Mouse (Mus musculus): ENCODE measurements around the gene Gfi1.

The Gfi1 gene

DNA sequence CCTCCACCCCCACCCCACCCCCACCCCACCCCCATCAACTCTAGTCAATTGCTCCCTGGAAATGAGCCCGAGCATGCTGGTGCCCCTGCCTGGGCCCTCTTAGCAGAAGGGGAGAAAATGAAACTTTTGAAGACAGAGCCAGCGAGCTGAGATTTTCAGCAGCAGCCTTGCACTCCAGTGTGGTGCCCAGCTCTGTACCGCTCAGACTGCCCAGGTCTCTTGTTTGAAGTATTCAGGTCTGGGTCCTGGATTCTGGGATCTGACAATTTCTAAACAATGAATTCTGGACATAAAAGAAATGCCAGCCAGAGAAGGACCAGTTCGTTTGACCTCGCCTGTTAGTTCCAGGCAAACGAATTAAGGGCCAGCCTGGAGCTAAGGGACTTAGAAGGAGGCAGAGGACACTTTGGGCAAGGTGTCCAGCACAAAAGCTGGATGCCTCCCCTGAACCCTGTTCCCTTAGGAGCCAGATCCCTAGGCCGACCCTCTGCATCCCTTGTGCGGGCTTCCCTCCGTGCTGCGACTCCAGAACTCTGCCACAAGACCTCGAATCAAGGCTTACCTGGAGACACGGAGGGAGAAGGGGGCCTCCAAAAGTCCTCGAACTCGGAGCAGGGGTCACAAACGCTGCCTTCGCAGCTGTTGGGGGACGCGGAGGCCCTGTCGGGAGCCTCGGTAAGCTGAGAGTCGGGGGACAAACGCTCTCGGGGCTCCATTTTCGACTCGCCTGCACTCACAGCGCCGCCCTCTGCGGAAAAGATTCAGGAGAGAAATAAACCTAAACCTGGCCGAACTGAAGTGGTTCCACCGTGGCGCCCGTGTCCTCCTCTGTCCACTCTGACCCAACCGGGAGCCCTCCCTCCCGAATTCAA lies 2.9 kb downstream of the Gfi1 start:
- no peak for DNase-seq (ENCODE audit: low spot score in 2 of 2)

DNA sequence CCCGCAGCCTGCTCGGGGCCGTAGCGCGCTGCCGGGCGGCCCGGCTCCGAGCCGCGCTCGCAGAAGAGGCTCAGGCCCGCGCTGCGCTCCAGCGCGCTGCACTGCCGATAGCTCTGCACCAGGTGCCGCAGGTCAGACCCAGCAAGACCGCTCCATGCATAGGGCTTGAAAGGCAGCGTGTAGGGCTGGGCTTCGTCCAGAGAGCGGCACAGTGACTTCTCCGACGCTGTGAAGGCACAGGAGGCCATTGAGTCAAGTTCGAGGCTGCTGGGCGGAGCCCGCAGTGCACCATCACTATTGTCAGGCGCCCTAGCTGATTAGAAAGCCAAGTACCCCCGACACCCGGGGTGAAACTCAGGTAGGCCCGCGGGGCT lies 4.2 kb downstream of the Gfi1 start:
- no peak for DNase-seq (ENCODE audit: low spot score in 2 of 2)

DNA sequence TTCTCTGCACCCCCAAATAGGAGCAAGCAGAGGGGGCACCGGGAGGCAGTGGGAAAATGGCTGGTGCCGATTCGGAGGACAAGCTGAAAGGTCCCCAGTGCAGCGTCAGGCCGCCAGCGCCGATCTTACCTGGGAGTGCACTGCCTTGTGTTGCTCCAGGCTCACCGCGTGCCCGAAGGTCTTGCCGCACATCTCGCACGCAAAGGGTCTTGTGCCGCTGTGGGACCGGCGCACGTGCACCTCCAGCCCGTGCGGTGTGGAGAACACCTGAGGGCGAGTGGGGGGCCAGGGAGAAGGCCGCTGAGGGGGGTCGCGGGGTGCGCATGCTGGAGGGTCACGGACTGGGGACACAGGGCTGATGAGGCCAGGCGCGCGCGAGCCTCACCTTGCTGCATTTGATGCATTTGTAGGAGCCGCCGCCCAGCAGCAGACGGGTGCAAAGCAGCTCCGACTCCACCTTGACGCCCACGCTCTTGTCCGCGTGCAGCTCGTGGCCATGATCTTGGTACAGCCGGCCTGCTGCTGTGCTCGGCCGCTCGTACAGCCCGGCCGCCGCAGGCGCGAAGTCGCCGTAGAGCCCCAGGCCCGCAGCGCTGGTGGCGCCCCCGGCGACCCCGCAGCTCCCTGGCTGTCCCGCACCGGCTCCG lies 4.7 kb downstream of the Gfi1 start:
- no peak for DNase-seq (ENCODE audit: low spot score in 2 of 2)

DNA sequence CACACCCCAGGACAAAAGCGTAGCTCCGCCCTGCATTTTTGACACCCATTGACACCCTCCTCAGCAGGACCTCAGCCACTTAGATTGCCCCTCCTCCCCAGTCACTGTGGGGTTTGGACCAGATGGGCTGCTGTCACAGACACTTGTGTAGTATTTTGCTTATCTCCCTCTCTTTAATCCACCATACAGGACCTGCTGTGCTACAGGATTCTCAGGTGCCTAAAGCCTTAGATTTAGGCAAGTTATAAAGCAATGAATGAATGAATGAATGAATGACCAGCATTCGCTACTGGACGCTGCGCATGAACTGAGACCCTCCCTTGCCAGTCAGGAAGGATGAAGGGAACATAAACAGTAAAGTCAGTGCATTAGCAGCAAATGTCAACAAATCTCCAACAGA lies 5.3 kb downstream of the Gfi1 start:
- DNase-seq (ENCODE audit: low spot score in 2 of 2) = no peak

DNA sequence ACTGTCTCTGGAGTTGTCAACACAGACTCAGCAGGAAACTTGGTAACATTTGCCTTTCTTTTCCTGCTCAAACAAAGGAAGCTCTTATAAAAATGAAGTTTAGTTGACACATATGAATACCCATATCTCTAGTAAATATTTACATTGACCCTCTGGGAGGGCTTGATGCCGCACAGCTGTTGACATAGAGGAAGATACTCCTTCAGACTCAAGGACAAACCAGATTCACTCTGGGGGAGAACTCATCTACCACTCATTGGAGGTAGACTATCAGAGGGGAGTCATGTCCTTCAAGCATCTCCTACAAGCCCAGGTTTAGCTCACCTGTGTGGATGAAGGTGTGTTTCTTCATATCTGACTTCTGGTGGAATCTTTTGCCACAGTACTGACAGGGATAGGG lies 6.0 kb downstream of the Gfi1 start:
- DNase-seq (ENCODE audit: low spot score in 2 of 2) = no peak

DNA sequence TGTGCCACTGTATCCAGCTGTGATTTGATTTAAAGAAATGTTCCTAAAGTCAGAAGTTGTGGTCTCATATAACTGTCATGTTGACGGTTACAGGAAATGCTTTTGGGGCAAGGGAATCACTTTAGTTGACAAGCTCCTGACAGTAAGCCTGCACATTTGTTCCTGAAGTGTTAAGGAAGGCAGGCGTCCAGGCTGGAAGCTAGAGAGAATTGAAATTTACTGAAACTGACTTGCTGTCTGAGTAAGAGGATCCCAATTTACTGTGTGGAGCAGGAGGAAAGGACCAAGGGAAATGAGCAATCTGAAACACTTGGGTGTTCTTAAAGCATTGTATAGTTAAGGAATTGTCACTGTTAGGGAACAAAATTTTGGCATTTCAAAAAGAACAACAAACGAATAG lies 6.6 kb downstream of the Gfi1 start:
- DNase-seq (ENCODE audit: low spot score in 2 of 2) = no peak

DNA sequence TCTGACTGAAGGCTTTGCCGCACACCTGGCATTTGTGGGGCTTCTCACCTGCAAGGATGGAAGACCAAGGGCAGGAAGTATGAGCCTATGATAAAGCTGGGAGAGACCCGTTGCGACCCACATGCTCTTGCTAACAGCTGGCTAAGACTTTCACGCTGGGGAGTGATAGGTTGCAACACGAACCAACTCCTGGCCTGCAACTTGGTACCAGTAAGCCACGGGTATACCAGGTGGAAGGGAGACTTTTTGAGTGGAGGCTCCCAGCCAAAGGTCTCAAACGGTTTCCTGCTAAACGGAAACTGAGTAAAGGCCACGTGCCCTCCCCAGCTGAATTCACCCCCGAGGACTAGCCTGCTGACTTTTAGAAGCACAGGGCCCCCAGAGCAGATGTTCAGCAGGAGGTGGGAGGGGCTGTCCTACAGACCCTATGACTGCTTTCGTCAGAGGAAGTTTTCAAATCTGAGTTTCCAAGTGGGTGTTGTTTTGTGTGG lies 7.9 kb downstream of the Gfi1 start:
- DNase-seq (ENCODE audit: low spot score in 2 of 2) = peak in 1 of 2 experiments; percentile 38

DNA sequence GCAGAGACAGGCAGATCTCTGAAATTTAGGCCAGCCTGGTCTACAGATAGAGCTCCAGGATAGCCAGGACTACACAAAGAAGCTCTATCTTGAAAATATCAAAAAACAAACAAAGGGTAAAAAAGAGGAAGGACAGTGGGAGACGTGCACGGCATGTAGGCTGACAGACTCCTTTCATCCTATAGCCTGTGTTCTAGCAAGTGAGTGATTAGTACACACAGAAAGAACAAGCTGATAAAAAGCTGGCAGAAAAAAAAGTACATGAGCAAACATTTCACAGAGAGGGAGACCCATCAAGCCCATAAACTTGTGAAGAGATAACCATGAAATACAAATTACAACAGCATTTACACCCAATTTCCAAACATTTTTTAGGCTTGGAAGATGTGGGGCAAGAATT lies 14.1 kb downstream of the Gfi1 start:
- no peak for DNase-seq (ENCODE audit: low spot score in 2 of 2)

DNA sequence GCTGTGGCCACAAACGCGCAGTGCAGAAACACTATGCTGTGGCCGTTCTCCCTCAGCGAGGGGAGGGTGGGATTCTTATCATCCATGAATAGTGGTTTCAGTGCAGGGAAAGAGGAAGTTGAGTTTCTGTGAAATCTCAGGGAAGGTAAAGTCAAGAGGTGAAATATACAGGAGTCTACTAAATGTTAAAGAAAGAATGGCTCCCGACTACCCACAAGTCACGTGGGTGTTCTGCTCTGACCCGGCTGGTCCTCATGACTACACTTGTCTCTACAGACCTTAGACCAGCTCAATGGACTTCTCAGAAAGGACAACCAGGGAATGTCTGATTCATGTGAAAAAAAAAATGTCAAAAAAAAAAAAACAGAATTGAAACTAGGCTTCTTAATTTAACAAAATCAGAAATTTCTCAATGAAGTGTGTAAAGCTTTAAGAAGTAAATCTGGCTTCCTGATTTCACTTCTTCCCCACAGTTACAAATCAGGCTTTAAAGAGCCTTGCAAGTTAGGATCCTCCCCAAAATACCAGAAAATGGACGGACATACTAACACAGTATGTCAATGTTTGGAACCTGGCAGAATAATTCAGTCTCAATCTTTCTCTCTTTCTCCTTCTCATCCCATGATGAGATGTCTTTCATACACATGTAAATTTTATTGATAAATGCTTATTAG lies 17.6 kb downstream of the Gfi1 start:
- no peak for DNase-seq (ENCODE audit: low spot score in 2 of 2)

DNA sequence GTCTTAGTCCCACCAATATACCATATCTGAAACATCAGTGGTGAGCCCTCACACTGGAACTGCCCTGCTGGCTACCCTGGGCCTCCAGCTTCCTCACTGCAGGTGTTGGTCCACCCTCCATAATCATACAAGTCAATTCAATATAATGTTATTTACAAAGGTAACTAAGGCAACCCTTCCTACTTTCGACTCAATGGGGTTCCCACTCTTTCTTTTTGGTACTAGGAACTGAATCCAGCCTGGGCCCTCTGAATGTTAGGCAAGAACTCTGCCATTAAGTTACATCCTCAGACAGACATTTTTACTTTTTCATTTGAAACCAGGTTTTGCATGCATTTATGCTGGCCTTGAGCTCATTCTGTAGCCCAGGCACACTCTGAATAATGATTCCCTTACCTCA lies 19.6 kb downstream of the Gfi1 start:
- DNase-seq (ENCODE audit: low spot score in 2 of 2) = no peak

DNA sequence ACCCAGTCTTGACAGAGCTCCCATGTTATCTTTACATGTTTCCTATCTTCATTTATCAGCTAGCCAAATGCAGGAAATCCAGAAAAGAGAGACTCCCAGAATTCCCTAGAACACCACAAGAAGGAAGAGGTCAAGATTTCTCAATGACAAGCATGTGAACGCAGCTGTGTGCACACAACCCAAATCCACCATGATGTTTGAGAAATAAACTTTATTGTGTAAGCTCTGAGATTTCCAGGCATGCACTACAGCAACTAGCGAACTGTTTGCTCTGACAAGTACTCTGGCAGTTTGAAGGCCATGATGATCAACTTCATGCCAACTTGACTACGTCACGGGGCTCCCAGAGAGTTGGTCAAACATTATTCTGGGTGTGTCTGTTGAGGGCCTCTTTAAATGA lies 20.1 kb downstream of the Gfi1 start:
- no peak for DNase-seq (ENCODE audit: low spot score in 2 of 2)

DNA sequence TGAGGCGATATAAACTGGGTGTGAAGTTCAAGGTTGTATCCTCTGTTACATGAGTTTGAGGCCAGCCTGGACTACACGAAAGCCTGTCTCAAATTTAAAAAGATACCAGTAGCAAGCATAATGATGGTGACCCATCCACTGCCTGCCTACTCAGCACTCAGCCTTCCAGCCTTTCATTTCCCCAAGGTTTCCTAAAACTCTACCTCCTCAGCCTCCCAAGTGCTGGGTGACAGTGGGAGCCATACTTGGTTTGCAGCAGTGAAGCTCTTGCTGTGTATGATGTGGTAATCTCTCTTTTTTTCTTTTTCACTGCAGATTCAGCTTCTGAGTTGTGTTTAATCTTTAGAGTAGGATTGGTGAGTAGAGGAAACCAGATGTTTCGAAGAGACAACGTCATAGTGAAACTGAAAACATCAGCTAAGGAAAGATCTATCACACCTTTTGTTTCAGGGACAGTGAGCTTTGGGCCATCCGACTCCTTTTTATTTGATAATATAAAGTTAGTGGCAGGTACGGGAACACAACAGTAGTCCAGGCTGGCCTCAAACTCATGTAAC lies 22.6 kb downstream of the Gfi1 start:
- no peak for DNase-seq (ENCODE audit: low spot score in 2 of 2)

DNA sequence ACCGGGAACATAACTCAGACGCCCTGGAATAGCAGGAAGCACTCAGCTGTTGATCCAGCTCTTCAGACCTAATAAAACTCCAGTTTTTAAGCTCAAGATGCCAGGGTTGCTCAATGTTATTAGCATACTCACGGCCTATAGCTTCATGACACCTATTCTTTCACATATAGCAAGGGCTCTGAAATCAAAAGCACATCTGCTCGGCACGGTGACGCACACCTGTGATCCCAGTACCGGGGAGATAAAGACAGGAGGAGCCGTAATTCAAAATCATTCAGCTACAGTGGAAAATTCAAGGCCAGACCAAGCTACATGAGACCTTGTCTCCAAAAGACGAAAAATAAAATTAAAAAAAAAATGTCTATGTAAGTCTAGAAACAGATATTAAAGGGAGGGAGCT lies 24.2 kb downstream of the Gfi1 start:
- no peak for DNase-seq (ENCODE audit: low spot score in 2 of 2)

DNA sequence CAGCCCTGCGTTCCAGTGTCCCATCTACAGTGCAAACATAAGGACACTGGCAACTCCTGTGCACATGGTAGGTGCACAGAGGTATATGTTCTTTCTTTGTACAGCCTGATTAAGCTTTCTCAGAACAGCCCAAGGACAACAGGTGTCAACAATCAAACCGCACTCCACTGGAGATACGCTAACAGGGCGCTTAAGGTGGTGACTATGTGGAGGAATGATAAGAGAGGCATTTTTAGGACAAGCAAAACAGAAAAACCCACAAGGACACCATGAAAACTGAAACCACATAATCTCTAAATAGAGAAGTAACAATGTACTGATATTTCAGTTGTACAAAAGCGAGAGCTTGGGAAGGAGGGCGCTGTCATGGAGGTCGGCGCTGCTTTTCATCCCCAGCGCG lies 25.0 kb downstream of the Gfi1 start:
- no peak for DNase-seq (ENCODE audit: low spot score in 2 of 2)

DNA sequence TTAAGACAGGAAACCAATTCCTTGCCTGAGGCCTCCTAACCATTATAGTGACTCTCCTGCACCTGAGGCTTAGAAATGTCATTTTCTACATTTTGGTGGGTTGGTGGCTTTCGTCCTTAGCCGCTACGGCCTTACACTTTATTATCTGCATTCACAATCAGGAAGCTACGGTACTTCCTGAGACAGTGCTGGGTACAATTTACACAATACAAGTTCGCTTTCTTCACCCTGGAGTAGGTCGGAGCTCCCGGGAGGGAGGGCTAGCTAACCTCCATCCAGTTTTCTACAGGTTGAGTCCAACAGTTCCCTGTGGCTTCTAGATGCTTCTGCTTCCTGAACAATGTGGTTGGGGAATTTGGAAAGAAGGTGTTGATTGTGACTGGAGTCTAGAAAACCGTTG lies 26.9 kb downstream of the Gfi1 start:
- DNase-seq (ENCODE audit: low spot score in 2 of 2) = no peak

DNA sequence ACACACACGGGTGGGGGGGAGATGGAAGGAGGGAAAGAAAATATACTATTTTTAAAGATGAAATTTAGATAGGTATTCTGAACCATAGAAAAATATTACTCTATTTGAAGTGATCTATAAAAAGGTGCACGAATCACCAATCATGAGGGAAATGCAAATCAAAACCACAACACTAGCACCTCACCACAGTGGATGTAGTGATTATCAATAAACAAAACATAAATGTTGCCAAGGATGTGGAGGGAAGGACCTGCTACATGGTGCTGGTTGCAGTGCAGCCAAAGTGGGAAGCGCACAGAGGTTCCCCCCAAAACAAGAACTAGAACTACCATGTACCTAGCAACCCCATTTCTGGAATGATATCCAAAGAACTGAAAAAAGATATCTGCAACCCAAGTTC lies 30.8 kb downstream of the Gfi1 start:
- no peak for DNase-seq (ENCODE audit: low spot score in 2 of 2)

DNA sequence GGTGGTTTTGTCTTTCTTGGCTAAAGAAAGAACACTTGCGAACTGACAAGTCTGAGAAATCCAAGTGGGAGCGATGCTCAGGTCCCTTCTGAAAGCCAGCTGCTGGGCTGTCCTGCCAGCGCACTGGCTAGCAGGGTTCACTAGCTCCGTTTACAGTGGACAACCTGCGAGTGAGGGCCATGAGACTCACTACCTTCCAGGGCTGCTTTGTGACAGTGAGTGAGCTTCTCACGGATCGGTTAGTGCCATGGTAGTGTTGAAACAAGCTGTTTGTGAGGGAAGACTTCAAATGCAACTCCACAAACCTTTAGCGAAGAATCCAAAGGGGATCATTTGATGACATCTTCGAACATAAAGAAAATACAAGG lies 37.4 kb downstream of the Gfi1 start:
- DNase-seq (ENCODE audit: low spot score in 2 of 2) = peak in 1 of 2 experiments; percentile 60

DNA sequence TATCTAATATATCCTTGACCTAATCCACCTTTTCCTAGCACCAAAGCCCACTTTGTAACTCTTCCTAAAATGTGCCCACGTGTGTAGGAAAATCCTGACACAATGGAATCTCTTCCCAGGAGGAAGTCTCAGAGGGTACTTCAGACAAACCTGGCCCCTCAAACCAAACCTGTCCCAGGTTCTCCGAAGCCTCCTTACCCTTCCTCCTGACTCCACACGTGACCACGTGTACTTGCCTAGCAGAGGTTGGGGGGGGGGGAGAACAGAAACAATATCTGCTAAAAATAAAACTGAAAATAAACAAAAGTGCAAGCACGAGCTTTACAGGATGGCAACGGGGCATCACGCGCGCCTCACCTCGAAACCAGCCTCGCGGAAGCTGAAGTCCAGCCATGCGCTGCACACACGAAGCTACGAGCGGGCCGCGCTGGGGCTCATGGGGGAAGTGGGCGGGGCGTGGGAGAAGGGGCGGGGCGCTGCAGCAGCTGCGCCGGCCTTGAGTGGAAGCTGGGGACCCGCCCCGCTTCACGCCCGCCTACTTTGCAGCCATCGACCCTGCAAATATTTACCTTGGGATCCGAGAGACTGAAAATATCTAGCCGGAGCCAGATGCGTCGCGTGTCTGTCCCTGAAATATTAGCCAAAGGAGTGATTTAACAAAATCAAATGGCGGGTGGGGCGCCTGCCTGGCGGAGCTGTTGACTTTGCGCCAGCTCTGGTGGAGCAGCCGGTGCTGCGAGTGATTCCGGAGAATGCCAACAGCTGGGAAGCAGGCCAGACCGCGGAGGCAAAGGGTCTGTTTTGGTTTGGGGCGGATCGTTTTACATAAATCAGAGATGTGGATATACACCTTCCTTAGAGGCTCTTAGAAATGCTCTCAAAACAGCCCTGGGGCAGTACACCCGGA lies 38.0 kb downstream of the Gfi1 start:
- DNase-seq (ENCODE audit: low spot score in 2 of 2) = peak; percentile 73 to 88

DNA sequence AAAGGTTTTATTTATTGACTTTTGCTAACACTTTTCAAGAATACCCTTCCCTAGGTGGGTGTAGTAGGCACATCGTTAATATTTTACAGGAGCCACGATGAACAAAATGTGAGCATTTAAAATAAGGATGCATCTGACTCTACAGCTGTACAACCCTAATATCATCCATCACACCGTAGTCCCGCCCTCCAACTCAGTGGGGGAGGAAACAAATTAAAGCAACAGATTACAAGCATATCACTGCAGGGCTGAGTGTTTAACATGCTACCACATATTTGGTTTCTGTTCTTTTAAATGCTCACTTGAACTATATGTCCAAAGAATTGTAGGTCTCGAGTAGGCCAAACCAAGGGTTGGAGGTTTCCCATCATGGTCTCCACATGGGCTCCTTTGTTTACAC lies 38.7 kb downstream of the Gfi1 start:
- DNase-seq (ENCODE audit: low spot score in 2 of 2) = no peak

DNA sequence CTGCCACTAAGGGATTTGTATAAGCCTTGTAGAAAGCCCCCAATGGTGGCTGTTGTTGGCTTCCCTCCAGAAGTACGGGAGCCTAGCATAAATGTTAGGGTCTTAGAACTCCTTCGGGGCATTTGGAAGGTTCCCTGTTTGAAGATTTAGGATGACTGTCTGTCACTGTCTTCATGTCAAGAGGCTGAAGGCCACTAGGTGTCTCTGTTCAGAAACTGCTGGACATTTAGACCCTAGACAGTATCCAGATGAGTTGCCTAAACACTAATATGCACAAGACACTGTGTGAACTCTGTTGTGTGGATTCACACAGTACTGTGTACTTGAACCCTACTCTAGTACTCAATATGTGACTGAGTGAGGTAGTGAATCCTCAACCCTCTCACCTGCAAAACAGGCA lies 41.5 kb downstream of the Gfi1 start:
- no peak for DNase-seq (ENCODE audit: low spot score in 2 of 2)

DNA sequence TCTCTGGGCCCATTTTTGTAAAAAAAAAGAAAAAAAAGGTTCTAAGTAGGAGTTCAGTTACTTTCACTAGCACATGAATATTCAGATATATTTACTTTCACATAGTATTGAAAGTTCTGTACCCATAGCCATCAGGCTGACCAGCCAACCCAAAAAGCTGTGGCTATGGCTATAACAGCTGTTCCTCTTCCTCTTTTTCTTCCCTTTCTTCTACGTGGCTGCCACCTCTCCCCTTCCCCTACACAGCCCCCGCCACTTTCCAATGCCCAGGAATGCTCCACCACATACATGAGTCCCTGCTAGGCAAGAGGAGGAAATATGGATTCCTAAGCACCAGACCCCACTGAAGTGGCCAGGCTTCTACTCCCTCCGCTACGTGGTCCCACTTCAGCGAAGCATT lies 44.5 kb downstream of the Gfi1 start:
- DNase-seq (ENCODE audit: low spot score in 2 of 2) = no peak

DNA sequence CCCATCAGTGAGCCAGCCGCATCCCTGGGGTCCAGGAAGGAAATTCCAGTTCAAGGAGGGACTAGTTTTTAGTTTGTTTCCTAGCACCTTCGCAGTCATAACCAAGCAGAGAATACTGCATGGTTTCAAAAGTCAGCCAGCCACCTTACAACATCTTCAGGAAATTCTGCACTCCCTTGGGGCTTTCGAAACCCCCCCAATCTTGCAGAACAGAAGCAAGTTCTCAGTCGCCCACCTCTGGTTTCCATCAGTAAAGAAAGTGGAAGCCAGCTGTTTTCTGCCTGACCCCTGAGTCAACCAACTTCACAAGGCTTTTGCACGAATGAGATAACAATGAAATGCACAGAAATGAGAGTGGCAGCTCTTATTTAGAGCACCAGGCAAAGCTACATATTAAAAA lies 47.4 kb downstream of the Gfi1 start:
- DNase-seq (ENCODE audit: low spot score in 2 of 2) = peak in 1 of 2 experiments; percentile 20

All from spleen, postnatal 4 days (tissue).